ENCODE assay signal across 8 mouse cellular contexts in genomic region chr11:30237960-30238359, GRCm38 (mm10). TPM values are rescaled to one million over a fixed set of nuclear protein-coding genes. Genes with fewer than 3 reads are reported as not detected.
DNase-seq lines count a peak whose midpoint lies in the region; ATAC-seq lines count a peak whose summit lies in the region.

No protein-coding gene starts in this region.

- H3K27me3 ChIP-seq in midbrain, embryonic 14.5 days (ENCODE audit: control insufficient read depth, insufficient read depth, low read length) = no peaks in the 10 kb centered on the region
- H3K27me3 ChIP-seq in midbrain, embryonic 10.5 days (ENCODE audit: low read depth, poor library complexity, severe bottlenecking) = no peaks in the 10 kb centered on the region
- H3K27me3 ChIP-seq in splenic B cell, adult 2 months (ENCODE audit: control insufficient read depth, insufficient read depth, low read length, poor library complexity, severe bottlenecking) = no peaks in the 10 kb centered on the region

- no peak overlapping the region for H3K4me3 ChIP-seq in midbrain, embryonic 14.5 days (replicated peaks; ENCODE audit: low read depth, low read length)
- no peak overlapping the region for H3K4me3 ChIP-seq in midbrain, embryonic 10.5 days

- no peak for ATAC-seq in midbrain, embryonic 14.5 days (ENCODE audit: low FRiP score, low TSS enrichment)

- no peaks in the 10 kb centered on the region for H3K9me3 ChIP-seq in midbrain, embryonic 14.5 days (ENCODE audit: control insufficient read depth, low read length)
- no peaks in the 10 kb centered on the region for H3K9me3 ChIP-seq in midbrain, embryonic 10.5 days (replicated peaks)

- peak; percentile 41 to 42 for DNase-seq in cerebellum, postnatal 14 days
- DNase-seq in cerebellum, adult 11-12 months = no peak
- peak; percentile 27 for DNase-seq in midbrain, embryonic 14.5 days
- DNase-seq in midbrain, embryonic 10.5 days (ENCODE audit: low spot score) = no peak
- DNase-seq in induced T-regulatory cell, adult 2 months (ENCODE audit: low read depth) = peak; percentile 36
- DNase-seq in splenic B cell, adult 2 months (ENCODE audit: low read depth, low spot score) = peak; percentile 36
- DNase-seq in urinary bladder, postnatal 14 days (ENCODE audit: low spot score) = no peak
- DNase-seq in cerebellum, adult 11 months = no peak

- WGBS in midbrain, embryonic 14.5 days = 67% methylated on average over 4 of the region's 4 CpGs
- WGBS in midbrain, embryonic 10.5 days = 60% methylated on average over 4 of the region's 4 CpGs

- no peak overlapping the region for H3K4me2 ChIP-seq in midbrain, embryonic 14.5 days (ENCODE audit: low read length)

- H3K9ac ChIP-seq in midbrain, embryonic 14.5 days (replicated peaks; ENCODE audit: low read length) = no peak overlapping the region

- no peak overlapping the region for H3K27ac ChIP-seq in midbrain, embryonic 14.5 days (replicated peaks; ENCODE audit: low read depth, low read length)
- no peak overlapping the region for H3K27ac ChIP-seq in midbrain, embryonic 10.5 days (replicated peaks)

- H3K36me3 ChIP-seq in midbrain, embryonic 14.5 days (ENCODE audit: control insufficient read depth, insufficient read depth, low read length) = 0 out of 2 replicates have a peak, but pooled peaks cover 3% of the 10 kb centered on the region
- H3K36me3 ChIP-seq in midbrain, embryonic 10.5 days = no peaks in the 10 kb centered on the region
- no peaks in the 10 kb centered on the region for H3K36me3 ChIP-seq in splenic B cell, adult 2 months (ENCODE audit: control insufficient read depth, insufficient read depth, low read length, poor library complexity, severe bottlenecking)

- H3K4me1 ChIP-seq in midbrain, embryonic 14.5 days (ENCODE audit: control insufficient read depth, insufficient read depth, low read length) = no peaks in the 10 kb centered on the region
- no peaks in the 10 kb centered on the region for H3K4me1 ChIP-seq in midbrain, embryonic 10.5 days

RNA-seq across cellular contexts. Expression of gene Sptbn1, which starts 30.0 kb away (rescaled TPM):
- 152 and 181 TPM in 2 replicates for polyA plus RNA-seq in midbrain, embryonic 14.5 days (2014; fragmentation: Nextera tagmentation; extraction: Ambion mirVana)
- polyA plus RNA-seq in midbrain, embryonic 10.5 days (2016; fragmentation: Nextera tagmentation; extraction: Ambion mirVana) = 61.9 and 74.7 TPM in 2 replicates

Comparison
In these comparisons a context has a peak if more than half of its experiments do, and no peak if none do; other contexts are left out.
1. DNase-seq: peak in cerebellum, postnatal 14 days (2 of 2), midbrain, embryonic 14.5 days (single experiment), induced T-regulatory cell, adult 2 months (single experiment) and splenic B cell, adult 2 months (single experiment); none in cerebellum, adult 11-12 months (single experiment), midbrain, embryonic 10.5 days (single experiment), urinary bladder, postnatal 14 days (single experiment) and cerebellum, adult 11 months (single experiment).